Mouse (Mus musculus) ovary, adult 10 weeks (tissue): Measurements from ENCODE around the gene Marveld1. TPM values are rescaled to one million over a fixed set of nuclear protein-coding genes. Genes with fewer than 3 reads are reported as not detected.

Experiments used
- polyA plus RNA-seq: library from polyadenylated mRNA; stranded (reverse); fragments of 350-450 nt; fragmentation: Illumina TruSeq; extraction: RNeasy Lipid Tissue Mini Kit (QIAGEN cat#74804); gene quantifications from one replicate; pipeline ENCODE4 v1.2.3, GENCODE M21; 2014

The Marveld1 gene
- polyA plus RNA-seq, result 14.8 TPM

DNA sequence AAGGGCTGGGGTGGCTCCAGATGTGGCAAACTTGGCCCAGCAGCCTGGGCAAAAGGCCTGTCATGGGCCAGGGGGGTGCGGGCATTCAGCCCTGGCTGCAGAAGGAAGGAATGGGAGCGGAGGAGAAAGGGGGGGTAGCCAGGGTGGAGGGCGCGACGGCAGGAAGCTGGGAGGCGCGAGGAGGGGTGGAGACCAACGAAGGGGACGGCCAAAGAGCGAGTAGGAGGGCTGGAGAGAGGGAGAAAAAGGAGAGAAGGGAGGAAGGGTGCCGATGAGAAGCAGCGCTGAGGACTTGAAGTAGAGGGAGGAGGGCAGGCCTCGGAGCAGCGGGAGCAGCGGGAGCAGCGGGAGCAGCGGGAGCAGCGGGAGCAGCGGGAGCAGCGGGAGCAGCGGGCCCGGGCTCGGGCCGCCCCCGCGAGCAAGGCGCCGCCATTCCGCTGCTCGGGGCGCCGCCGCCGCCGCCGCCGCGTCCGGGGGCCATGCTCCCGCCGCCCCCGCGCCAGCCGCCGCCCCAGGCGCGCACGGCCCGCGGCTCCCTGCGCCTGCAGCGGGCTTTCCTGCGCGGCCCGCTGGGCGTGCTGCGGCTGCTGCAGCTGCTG, at the start of gene Marveld1:
Gene Marveld1 (plus strand): TSS at position 231 of the 599 bp plus-strand sequence.

DNA sequence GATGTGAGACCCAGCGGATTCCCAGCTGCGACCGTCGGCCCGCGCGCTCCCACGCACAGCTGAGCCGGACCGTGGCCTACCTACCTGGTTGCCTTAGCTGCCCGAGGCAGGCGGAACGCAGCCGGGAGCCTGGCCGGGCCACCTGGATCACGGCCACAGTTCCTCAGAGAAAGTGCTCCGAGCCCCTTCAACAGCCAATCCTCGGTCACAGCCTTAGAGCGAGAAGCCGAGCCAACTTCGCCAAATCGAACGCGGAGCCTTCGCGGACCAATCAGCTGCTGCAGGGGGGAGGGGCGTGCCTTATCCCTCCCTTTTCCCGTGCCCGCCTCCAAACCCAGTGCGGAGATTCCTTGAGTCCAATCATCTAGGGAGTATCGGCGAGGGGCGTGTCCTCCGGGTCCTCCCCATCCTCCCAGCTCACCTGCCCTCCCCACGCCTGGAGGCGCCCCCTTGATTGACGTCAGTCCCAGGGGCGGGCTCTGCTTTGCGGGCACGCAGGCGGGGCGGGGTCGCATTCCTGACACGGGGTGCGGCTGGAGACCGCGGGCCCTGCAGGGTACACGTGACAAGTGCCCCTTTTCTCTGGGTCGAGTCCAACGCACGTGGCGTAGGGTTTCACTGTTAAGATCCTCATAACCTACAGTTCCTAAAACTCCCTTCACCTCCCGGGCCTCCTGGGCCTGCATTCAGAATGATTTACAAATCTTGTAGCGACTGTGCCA, 18.3 kb upstream of the Marveld1 start, which contains the start of gene Avpi1:
Gene Avpi1 (minus strand): TSS at position 273 of the 722 bp plus-strand sequence.

DNA sequence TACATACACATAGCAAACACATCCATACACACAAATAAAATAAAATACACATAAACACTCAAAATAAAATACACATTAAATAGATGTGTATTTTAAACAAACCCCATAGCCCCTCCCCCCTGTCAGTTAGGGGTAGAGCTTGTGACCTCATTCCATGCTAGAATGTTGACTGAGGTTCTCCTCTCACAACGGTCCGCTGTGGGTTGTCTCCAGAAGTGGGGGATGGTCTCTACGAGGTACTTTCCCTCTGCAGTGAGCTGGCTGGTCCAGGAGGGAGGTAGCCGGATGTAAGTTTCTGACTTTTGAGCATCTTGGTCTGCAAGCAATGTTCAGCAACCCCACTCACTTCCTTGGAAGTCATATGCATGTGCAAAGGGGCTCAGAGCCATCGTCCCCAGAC, 16.6 kb downstream of the Marveld1 start, which contains the start of gene Zfyve27:
Gene Zfyve27 (plus strand): TSS at position 188 of the 400 bp plus-strand sequence.

Other genes with a start within 250 kb of the Marveld1 start
- gene Pgam1, start 235.5 kb upstream of the Marveld1 start, polyA plus RNA-seq, result 285 TPM
- gene Exosc1, start 214.0 kb upstream of the Marveld1 start, polyA plus RNA-seq, result 35.4 TPM
- 24.1 TPM for gene Zdhhc16, start 213.9 kb upstream of the Marveld1 start, polyA plus RNA-seq
- 6.7 TPM for gene Mms19, start 166.2 kb upstream of the Marveld1 start, polyA plus RNA-seq
- gene Ubtd1, start 165.6 kb upstream of the Marveld1 start, polyA plus RNA-seq, result not detected
- gene Ankrd2, start 111.4 kb upstream of the Marveld1 start, polyA plus RNA-seq, result not detected
- gene Hoga1, start 101.8 kb upstream of the Marveld1 start, polyA plus RNA-seq, result 0.37 TPM
- not detected for gene 4933411K16Rik, start 95.2 kb upstream of the Marveld1 start, polyA plus RNA-seq
- gene Morn4, start 61.0 kb upstream of the Marveld1 start, polyA plus RNA-seq, result 1.2 TPM
- gene Pi4k2a, start 56.9 kb upstream of the Marveld1 start, polyA plus RNA-seq, result 6.4 TPM
- 1.1 TPM for gene Avpi1, start 18.3 kb upstream of the Marveld1 start, polyA plus RNA-seq
- 5.0 TPM for gene Zfyve27, start 16.6 kb downstream of the Marveld1 start, polyA plus RNA-seq
- not detected for gene Sfrp5, start 54.9 kb downstream of the Marveld1 start, polyA plus RNA-seq
- not detected for gene Golga7b, start 100.2 kb downstream of the Marveld1 start, polyA plus RNA-seq